Mouse (Mus musculus) heart, embryonic 11.5 days (tissue): ENCODE measurements at regions not wholly inside any gene's neighbourhood (a gene's known extent, or its start where the extent isn't known, plus 50 kb on each side); places are given as distances from the start of the nearest gene placed in this dataset.

Experiments
- ATAC-seq: fragments of 200-750 bp; cut with Nextera tagmentation; replicated peaks from 2 replicates; pipeline ENCODE4 v1.8.0; 2017; ENCODE audit warnings: moderate library complexity; ENCODE audit not compliant: insufficient number of reproducible peaks, low FRiP score, low TSS enrichment
- H3K27ac ChIP-seq: fragments of 300-500 bp; sonication (generic); 2 replicates; pipeline ENCODE4 v1.5.1; 2014; ENCODE audit warnings: mild to moderate bottlenecking, low read depth, low read length
- H3K27me3 ChIP-seq: fragments of 300-500 bp; sonication (generic); 2 replicates; pipeline ENCODE4 v1.6.1; 2014; ENCODE audit warnings: mild to moderate bottlenecking, low read length, mixed read lengths; ENCODE audit not compliant: control insufficient read depth, insufficient read depth
- H3K36me3 ChIP-seq: fragments of 300-500 bp; sonication (generic); 2 replicates; pipeline ENCODE4 v1.6.1; 2014; ENCODE audit warnings: mild to moderate bottlenecking, low read length, moderate library complexity, mixed read lengths; ENCODE audit not compliant: control insufficient read depth, insufficient read depth
- H3K4me1 ChIP-seq: fragments of 300-500 bp; sonication (generic); 2 replicates; pipeline ENCODE4 v1.6.1; 2014; ENCODE audit warnings: low read length; ENCODE audit not compliant: control insufficient read depth, insufficient read depth
- H3K4me2 ChIP-seq: fragments of 300-500 bp; sonication (generic); 2 replicates; pipeline ENCODE4 v1.6.1; 2014; ENCODE audit warnings: mild to moderate bottlenecking, moderate library complexity
- H3K4me3 ChIP-seq: fragments of 300-500 bp; sonication (generic); 2 replicates; pipeline ENCODE4 v1.5.1; 2014; ENCODE audit warnings: low read depth, low read length
- H3K9ac ChIP-seq: fragments of 300-500 bp; sonication (generic); 2 replicates; pipeline ENCODE4 v1.6.1; 2014; ENCODE audit warnings: mild to moderate bottlenecking, low read depth, low read length, moderate library complexity
- H3K9me3 ChIP-seq: fragments of 300-500 bp; sonication (generic); replicated peaks from 2 replicates; pipeline ENCODE4 v1.6.1; 2016; ENCODE audit warnings: low read length; ENCODE audit not compliant: control insufficient read depth
- WGBS: fragments of 180-500 bp; shearing (Covaris S2); extraction: QIAGEN DNeasy Blood & Tissue Kit; methylation state at CpG from one replicate; pipeline ENCODE4 v1.1.7; 2014; ENCODE audit not compliant: insufficient replicate concordance; 5-methylcytosine and 5-hydroxymethylcytosine counted together

- ATAC-seq, result no peak
- no peaks in the 10 kb centered on the region for H3K9me3 ChIP-seq
- WGBS, result 64% methylated on average over 2 of the region's 2 CpGs
- H3K4me2 ChIP-seq, result no peak overlapping the region
- no peak overlapping the region for H3K4me3 ChIP-seq
- no peaks in the 10 kb centered on the region for H3K27me3 ChIP-seq
- no peak overlapping the region for H3K27ac ChIP-seq
- H3K4me1 ChIP-seq, result no peaks in the 10 kb centered on the region
- H3K9ac ChIP-seq, result no peak overlapping the region
- H3K36me3 ChIP-seq, result no peaks in the 10 kb centered on the region
These were observed 215.1 kb upstream of the Tmeff2 start for GRCm38 (mm10) chr1:50685361-50685760.

DNA sequence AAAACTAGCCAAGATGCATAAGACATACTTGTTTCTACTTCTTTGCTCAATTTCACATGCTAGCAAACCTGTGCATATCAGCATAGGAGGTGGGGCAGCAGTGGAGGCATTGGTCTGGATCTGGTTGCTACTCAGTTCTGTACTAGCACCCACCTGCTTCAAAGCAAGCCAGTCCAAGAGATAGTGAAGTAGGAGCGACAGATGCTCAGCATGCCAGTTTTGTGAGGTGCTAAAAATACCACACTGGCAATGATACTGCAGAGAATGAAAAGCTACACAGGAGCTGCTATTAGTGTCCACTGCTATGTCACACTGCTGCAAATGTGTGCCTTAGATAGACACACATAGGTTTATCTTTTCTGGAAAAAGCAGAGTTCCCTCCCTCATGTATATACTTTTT is 203.5 kb upstream of the Tmeff2 start:
- Histone ChIP-seq H3K27me3 (no peaks in the 10 kb centered on the region), H3K4me1 (no peaks in the 10 kb centered on the region; the same call in 1 of the 2 replicates), H3K4me3 (no peak overlapping the region), H3K9ac (no peak overlapping the region), H3K27ac (peak overlapping the region; percentile 68; the same call in 1 of the 2 replicates), H3K4me2 (no peak overlapping the region), H3K9me3 (no peaks in the 10 kb centered on the region), H3K36me3 (no peaks in the 10 kb centered on the region)
- WGBS, result 37% methylated on average over 1 of the region's 1 CpGs
- ATAC-seq, result peak; percentile 67

GRCm38 (mm10) chr1:50697333-50698216 is 202.9 kb upstream of the Tmeff2 start:
- 57% methylated on average over 7 of the region's 7 CpGs for WGBS

GRCm38 (mm10) chr1:50704639-50705038 is 195.8 kb upstream of the Tmeff2 start:
- no peak overlapping the region for H3K27ac ChIP-seq
- 90% methylated on average over 2 of the region's 2 CpGs for WGBS
- ATAC-seq, result no peak
- H3K36me3 ChIP-seq, result no peaks in the 10 kb centered on the region
- H3K27me3 ChIP-seq, result no peaks in the 10 kb centered on the region
- no peak overlapping the region for H3K9ac ChIP-seq
- no peaks in the 10 kb centered on the region for H3K9me3 ChIP-seq
- H3K4me3 ChIP-seq, result no peak overlapping the region
- no peak overlapping the region for H3K4me2 ChIP-seq
- H3K4me1 ChIP-seq, result no peaks in the 10 kb centered on the region

More at GRCm38 (mm10) chr1:50697333-50698216, 202.9 kb upstream of the Tmeff2 start:
- no peaks in the 10 kb centered on the region for H3K36me3 ChIP-seq
- peak overlapping the region; percentile 68; the same call in 1 of the 2 replicates for H3K27ac ChIP-seq
- no peaks in the 10 kb centered on the region for H3K9me3 ChIP-seq
- no peak overlapping the region for H3K4me3 ChIP-seq
- no peak overlapping the region for H3K4me2 ChIP-seq
- H3K4me1 ChIP-seq, result no peaks in the 10 kb centered on the region; the same call in 1 of the 2 replicates
- H3K27me3 ChIP-seq, result no peaks in the 10 kb centered on the region
- ATAC-seq, result no peak
- no peak overlapping the region for H3K9ac ChIP-seq

- Histone ChIP-seq H3K27ac (no peak overlapping the region), H3K4me2 (no peak overlapping the region), H3K27me3 (no peaks in the 10 kb centered on the region), H3K4me3 (no peak overlapping the region), H3K9ac (no peak overlapping the region), H3K9me3 (no peaks in the 10 kb centered on the region), H3K36me3 (no peaks in the 10 kb centered on the region), H3K4me1 (no peaks in the 10 kb centered on the region)
- ATAC-seq, result no peak
- 83% methylated on average over 5 of the region's 5 CpGs for WGBS
These were observed 155.4 kb upstream of the Tmeff2 start for GRCm38 (mm10) chr1:50745049-50745448.

DNA sequence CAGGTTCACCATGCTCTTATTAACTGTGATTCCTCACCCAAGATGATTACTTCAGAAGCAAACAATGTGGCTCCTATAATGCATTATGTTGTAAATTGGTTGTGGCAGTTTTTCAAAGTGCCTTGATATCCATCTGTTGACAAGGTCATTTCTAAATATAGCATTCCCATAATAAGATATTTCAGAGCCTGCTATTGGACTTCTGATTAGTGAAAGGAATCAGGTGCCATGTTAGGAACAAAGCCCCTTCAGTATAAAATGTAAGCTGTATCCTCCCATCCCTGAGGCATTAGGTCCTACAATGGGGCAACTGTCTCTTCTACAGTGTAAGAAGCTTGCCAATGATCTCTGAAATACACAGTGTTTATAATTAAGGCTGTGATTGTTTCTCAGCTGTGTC is 130.2 kb upstream of the Tmeff2 start:
- Histone ChIP-seq H3K4me1 (no peaks in the 10 kb centered on the region), H3K27me3 (no peaks in the 10 kb centered on the region), H3K9me3 (no peaks in the 10 kb centered on the region), H3K27ac (no peak overlapping the region), H3K36me3 (no peaks in the 10 kb centered on the region), H3K4me3 (no peak overlapping the region), H3K4me2 (no peak overlapping the region), H3K9ac (no peak overlapping the region)
- no peak for ATAC-seq

GRCm38 (mm10) chr1:50795264-50795663 is 105.2 kb upstream of the Tmeff2 start:
- H3K27ac ChIP-seq, result no peak overlapping the region
- no peaks in the 10 kb centered on the region for H3K4me1 ChIP-seq
- no peaks in the 10 kb centered on the region for H3K36me3 ChIP-seq
- H3K27me3 ChIP-seq, result no peaks in the 10 kb centered on the region
- WGBS, result 68% methylated on average over 3 of the region's 3 CpGs
- no peak overlapping the region for H3K4me3 ChIP-seq
- no peaks in the 10 kb centered on the region for H3K9me3 ChIP-seq
- no peak overlapping the region for H3K9ac ChIP-seq
- no peak overlapping the region for H3K4me2 ChIP-seq
- ATAC-seq, result no peak

GRCm38 (mm10) chr1:50798166-50798565 is 102.3 kb upstream of the Tmeff2 start:
- WGBS, result 66% methylated on average over 3 of the region's 3 CpGs
- Histone ChIP-seq H3K36me3 (no peaks in the 10 kb centered on the region), H3K9ac (no peak overlapping the region), H3K27me3 (no peaks in the 10 kb centered on the region), H3K4me2 (no peak overlapping the region), H3K27ac (no peak overlapping the region), H3K4me3 (no peak overlapping the region), H3K4me1 (no peaks in the 10 kb centered on the region), H3K9me3 (no peaks in the 10 kb centered on the region)
- no peak for ATAC-seq

- 70% methylated on average over 1 of the region's 1 CpGs for WGBS
- ATAC-seq, result no peak
- H3K27ac ChIP-seq, result no peak overlapping the region
- H3K4me3 ChIP-seq, result no peak overlapping the region
- no peak overlapping the region for H3K9ac ChIP-seq
- H3K4me1 ChIP-seq, result no peaks in the 10 kb centered on the region
- no peaks in the 10 kb centered on the region for H3K36me3 ChIP-seq
- H3K4me2 ChIP-seq, result no peak overlapping the region
- H3K9me3 ChIP-seq, result no peaks in the 10 kb centered on the region
- no peaks in the 10 kb centered on the region for H3K27me3 ChIP-seq
These were observed 94.1 kb upstream of the Tmeff2 start for GRCm38 (mm10) chr1:50806321-50806720.
